Mouse (Mus musculus): ENCODE results near the gene Smim23. TPM values are rescaled to one million over a fixed set of nuclear protein-coding genes. Genes with fewer than 3 reads are reported as not detected.
A peak's percentile ranks its signal among the peaks of the same experiment; 100 is the strongest.

Smim23 gene
- polyA plus RNA-seq, 1 experiment from 2014 or later: not detected

DNA sequence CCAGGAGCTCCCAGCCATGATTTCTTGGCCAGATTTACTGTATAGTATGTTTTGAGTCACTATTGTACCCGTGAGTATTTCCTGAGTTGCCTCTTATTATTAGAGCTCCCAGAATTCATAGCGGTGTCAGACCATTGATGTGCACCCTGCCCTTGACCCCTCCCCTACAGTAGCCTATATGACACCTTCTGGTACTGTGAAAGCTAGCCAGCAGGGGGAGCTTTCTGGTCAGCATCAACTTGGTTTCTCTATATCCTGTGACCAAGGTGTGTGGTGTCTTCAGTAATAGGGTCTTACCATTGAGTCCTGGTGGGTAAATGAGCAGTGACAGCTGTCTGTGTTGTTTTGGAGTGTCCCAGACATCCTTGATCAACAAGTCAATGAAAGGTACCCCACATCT lies 18.4 kb downstream of the Smim23 start:
- 17% methylated on average over 2 of the region's 2 CpGs for WGBS
- no peak for ATAC-seq (ENCODE audit: low FRiP score, low read depth)
- Histone ChIP-seq H3K4me3 (no peak overlapping the region), H3K4me2 (no peak overlapping the region), H3K4me1 (replicated peaks) (peaks cover 7% of the 10 kb centered on the region), H3K9ac (no peak overlapping the region), H3K9me3 (no peaks in the 10 kb centered on the region), H3K27ac (replicated peaks) (no peak overlapping the region), H3K27me3 (no peaks in the 10 kb centered on the region), H3K36me3 (no peaks in the 10 kb centered on the region)

- Histone ChIP-seq H3K4me1 (replicated peaks) (peaks cover 12% of the 10 kb centered on the region), H3K27ac (replicated peaks) (no peak overlapping the region), H3K36me3 (no peaks in the 10 kb centered on the region), H3K4me2 (no peak overlapping the region), H3K9ac (no peak overlapping the region), H3K27me3 (no peaks in the 10 kb centered on the region), H3K4me3 (no peak overlapping the region), H3K9me3 (no peaks in the 10 kb centered on the region)
- no peak for ATAC-seq (ENCODE audit: low FRiP score, low read depth)
- 57% methylated on average over 4 of the region's 4 CpGs for WGBS
These were observed 20.7 kb downstream of the Smim23 start for GRCm38 (mm10) chr11:32803658-32804057.

DNA sequence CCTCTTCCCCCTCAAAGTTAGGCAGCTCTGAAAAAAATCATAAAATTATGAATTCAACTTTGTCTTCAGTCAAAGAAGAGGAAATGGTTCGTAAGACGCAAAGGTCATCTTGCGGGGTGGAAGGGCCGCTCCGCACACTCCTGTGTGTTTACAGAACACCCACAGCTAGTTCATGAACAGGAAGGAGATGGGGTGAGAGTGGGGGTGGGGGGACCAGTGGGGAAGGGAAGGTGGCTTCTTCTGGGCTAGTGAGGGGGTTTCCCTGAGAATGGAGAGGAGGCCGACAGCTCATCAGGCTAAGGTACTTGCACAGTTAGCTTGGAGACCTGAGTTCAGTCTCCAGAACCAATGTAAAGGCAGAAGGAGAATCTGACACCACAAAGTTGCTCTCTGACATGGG lies 22.7 kb downstream of the Smim23 start:
- Histone ChIP-seq H3K27me3 (no peaks in the 10 kb centered on the region), H3K27ac (replicated peaks) (peak overlapping the region; percentile 23; the same call in 1 of the 2 replicates), H3K4me2 (no peak overlapping the region), H3K4me1 (replicated peaks) (peaks cover 12% of the 10 kb centered on the region), H3K9me3 (no peaks in the 10 kb centered on the region), H3K9ac (no peak overlapping the region), H3K36me3 (no peaks in the 10 kb centered on the region), H3K4me3 (no peak overlapping the region)
- 83% methylated on average over 6 of the region's 6 CpGs for WGBS
- ATAC-seq (ENCODE audit: low FRiP score, low read depth): no peak

DNA sequence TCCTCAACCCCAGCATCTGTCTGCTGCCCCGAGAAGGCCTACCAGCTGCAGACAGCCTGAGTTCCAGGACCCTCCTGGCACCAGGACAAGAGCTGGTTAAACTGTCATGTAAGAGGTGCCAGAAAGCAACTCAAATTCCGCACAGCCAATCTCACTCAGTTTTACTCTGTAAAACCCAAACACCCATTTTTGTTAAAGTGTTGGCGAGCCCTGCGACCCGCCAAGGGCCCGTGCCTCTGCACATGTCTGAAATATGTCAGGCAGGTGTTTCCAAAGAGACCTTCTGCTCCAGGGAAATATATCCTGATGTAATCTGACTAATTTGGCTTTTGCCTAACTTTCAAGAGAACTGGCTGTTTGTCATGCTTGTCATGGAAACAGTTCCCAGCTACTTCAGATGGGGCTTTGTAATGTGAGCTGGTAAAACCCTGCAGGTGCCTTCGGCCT lies 23.5 kb downstream of the Smim23 start:
- H3K4me2 ChIP-seq: no peak overlapping the region
- H3K36me3 ChIP-seq: no peaks in the 10 kb centered on the region
- H3K9me3 ChIP-seq: no peaks in the 10 kb centered on the region
- H3K27me3 ChIP-seq: no peaks in the 10 kb centered on the region
- peak; percentile 52; the same call in 1 of the 2 replicates for ATAC-seq (ENCODE audit: low FRiP score, low read depth)
- H3K27ac ChIP-seq (replicated peaks): no peak overlapping the region; the same call in 1 of the 2 replicates
- H3K4me1 ChIP-seq (replicated peaks): peaks cover 12% of the 10 kb centered on the region
- H3K4me3 ChIP-seq: no peak overlapping the region
- no peak overlapping the region for H3K9ac ChIP-seq
- 61% methylated on average over 7 of the region's 7 CpGs for WGBS

- ATAC-seq (ENCODE audit: low FRiP score, low read depth): no peak
- no peaks in the 10 kb centered on the region for H3K36me3 ChIP-seq
- H3K4me3 ChIP-seq: no peak overlapping the region
- no peak overlapping the region for H3K9ac ChIP-seq
- no peak overlapping the region for H3K27ac ChIP-seq (replicated peaks)
- no peaks in the 10 kb centered on the region for H3K9me3 ChIP-seq
- 48% methylated on average over 4 of the region's 4 CpGs for WGBS
- peaks cover 12% of the 10 kb centered on the region for H3K4me1 ChIP-seq (replicated peaks)
- no peak overlapping the region for H3K4me2 ChIP-seq
- H3K27me3 ChIP-seq: no peaks in the 10 kb centered on the region
These were observed 26.0 kb downstream of the Smim23 start for GRCm38 (mm10) chr11:32798445-32798844.

DNA sequence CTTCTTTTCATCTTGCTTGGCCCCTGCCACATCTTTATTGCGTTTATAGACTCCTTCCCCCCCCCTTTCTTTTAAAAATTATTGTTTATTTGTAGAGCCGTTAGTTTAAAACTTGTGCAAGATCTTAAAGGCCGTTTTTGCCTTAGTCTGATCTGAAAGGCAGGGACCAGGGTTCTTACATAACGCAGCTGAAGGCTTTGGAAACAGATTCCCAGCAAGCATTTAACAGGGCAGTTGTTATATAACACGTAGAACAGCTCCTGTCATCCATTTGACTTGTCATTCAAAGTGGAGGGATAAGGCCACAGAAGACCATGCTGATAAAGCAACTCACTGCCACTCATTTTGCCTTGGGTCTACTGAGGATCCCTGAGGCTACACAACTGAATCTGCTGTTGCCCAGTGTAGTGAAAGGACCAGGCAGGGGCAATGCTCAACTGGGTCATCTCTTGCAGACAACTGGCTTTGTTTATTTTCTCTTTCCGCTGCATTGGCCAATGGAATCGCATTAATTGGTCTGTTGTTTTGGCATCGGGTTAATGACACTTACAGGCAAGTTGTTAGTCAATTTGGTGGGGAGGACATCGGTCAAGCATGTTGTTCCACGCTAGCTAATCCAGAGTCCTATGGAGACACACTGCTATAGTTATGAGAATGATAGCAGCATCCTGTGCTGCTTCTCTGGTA lies 29.5 kb downstream of the Smim23 start:
- Histone ChIP-seq H3K9me3 (no peaks in the 10 kb centered on the region), H3K27me3 (no peaks in the 10 kb centered on the region), H3K4me1 (replicated peaks) (no peaks in the 10 kb centered on the region), H3K9ac (no peak overlapping the region), H3K4me3 (no peak overlapping the region), H3K4me2 (no peak overlapping the region), H3K36me3 (no peaks in the 10 kb centered on the region), H3K27ac (replicated peaks) (no peak overlapping the region)
- ATAC-seq (ENCODE audit: low FRiP score, low read depth): no peak
- WGBS: 73% methylated on average over 10 of the region's 10 CpGs

DNA sequence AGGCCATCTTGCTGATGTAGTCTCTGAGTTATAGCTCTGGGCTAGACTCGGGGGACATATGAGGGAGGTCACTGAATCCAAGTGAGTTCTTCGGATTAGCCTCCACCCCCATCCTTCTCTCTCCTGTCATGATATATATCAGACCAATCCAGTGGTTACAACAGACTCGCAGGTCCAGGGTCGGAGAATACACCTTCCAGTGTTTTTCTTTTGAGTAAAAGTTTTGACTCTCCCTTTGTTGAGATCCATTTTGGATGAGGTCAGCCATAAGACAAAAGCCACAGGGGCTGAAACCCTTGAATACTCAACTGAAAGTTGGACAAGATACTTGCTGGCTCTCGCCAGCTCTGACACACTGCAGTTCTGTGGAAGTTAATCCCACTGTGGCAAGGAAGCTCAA lies 38.2 kb downstream of the Smim23 start:
- no peak for ATAC-seq (ENCODE audit: low FRiP score, low read depth)
- Histone ChIP-seq H3K36me3 (no peaks in the 10 kb centered on the region), H3K4me3 (no peak overlapping the region), H3K9ac (no peak overlapping the region), H3K27me3 (no peaks in the 10 kb centered on the region), H3K9me3 (no peaks in the 10 kb centered on the region), H3K27ac (replicated peaks) (no peak overlapping the region), H3K4me2 (no peak overlapping the region), H3K4me1 (replicated peaks) (0 out of 2 replicates have a peak, but pooled peaks cover 4% of the 10 kb centered on the region)
- 94% methylated on average over 5 of the region's 5 CpGs for WGBS

DNA sequence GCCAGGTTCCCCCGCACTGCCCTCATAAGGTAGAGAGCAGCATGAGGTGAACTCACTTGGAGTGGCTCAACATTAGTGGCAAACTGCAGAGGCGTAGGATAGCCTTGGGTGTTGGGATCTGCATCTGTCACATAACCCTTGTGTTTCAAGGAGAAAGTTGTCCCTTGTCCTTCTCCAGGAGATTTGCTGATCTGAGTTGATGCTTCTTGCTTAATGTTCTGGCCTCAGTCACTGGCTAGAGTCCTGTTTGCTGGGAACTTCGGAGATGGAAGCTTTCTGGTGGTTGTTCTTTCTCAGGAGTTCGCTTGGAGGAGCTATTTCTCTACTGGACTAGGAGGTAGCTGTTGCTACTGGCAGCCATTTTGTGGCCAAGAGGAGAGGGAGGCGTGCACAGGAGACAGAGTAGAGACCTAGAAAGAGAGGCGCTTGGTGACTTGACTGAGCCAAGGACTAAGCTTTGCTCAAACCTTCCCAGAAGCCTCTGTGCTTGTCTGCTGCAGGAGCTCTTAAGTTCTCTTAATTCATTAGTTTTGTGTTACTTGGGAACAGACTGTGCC lies 38.7 kb downstream of the Smim23 start:
- Histone ChIP-seq H3K4me2 (no peak overlapping the region), H3K4me1 (replicated peaks) (0 out of 2 replicates have a peak, but pooled peaks cover 8% of the 10 kb centered on the region), H3K9ac (no peak overlapping the region), H3K27me3 (no peaks in the 10 kb centered on the region), H3K27ac (replicated peaks) (no peak overlapping the region), H3K36me3 (no peaks in the 10 kb centered on the region), H3K4me3 (no peak overlapping the region), H3K9me3 (no peaks in the 10 kb centered on the region)
- whole genome bisulfite sequencing: 88% methylated on average over 6 of the region's 6 CpGs
- ATAC-seq (ENCODE audit: low FRiP score, low read depth): no peak

DNA sequence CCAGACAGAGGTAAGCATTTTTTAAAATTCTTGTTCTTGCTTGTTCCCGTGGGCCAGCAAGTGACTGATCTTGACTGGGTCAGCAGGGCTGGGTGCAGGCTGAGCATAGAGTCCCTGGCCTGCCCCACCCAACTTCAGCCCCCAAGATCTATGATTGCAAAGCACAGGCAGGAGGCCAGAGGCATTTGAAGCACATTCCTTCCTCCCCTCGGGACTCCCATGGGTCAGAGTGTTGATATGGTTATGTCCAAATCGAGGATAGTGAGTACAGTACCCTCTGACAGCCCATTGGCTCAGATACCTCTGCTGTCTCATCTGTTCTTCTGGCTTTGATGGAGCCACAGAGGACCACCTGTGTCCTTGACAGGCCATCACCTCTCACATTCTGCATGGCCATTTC lies 41.7 kb downstream of the Smim23 start:
- H3K36me3 ChIP-seq: no peaks in the 10 kb centered on the region
- no peak for ATAC-seq (ENCODE audit: low FRiP score, low read depth)
- H3K4me1 ChIP-seq (replicated peaks): 0 out of 2 replicates have a peak, but pooled peaks cover 8% of the 10 kb centered on the region
- H3K27me3 ChIP-seq: no peaks in the 10 kb centered on the region
- no peak overlapping the region for H3K4me2 ChIP-seq
- H3K9ac ChIP-seq: no peak overlapping the region
- H3K4me3 ChIP-seq: no peak overlapping the region
- 76% methylated on average over 3 of the region's 3 CpGs for WGBS
- H3K27ac ChIP-seq (replicated peaks): peak overlapping the region; percentile 40; the same call in 1 of the 2 replicates
- no peaks in the 10 kb centered on the region for H3K9me3 ChIP-seq

GRCm38 (mm10) chr11:32781633-32782404 lies 42.6 kb downstream of the Smim23 start:
- ATAC-seq (ENCODE audit: low FRiP score, low read depth): peak; percentile 83
- H3K9me3 ChIP-seq: no peaks in the 10 kb centered on the region
- H3K4me1 ChIP-seq (replicated peaks): 0 out of 2 replicates have a peak, but pooled peaks cover 8% of the 10 kb centered on the region
- H3K27me3 ChIP-seq: no peaks in the 10 kb centered on the region
- H3K9ac ChIP-seq: no peak overlapping the region
- no peaks in the 10 kb centered on the region for H3K36me3 ChIP-seq
- H3K4me2 ChIP-seq: no peak overlapping the region
- H3K4me3 ChIP-seq: no peak overlapping the region
- peak overlapping the region; percentile 40; the same call in 1 of the 2 replicates for H3K27ac ChIP-seq (replicated peaks)
- WGBS: 54% methylated on average over 2 of the region's 2 CpGs

- peak; percentile 81 for ATAC-seq (ENCODE audit: low FRiP score, low read depth)
- Histone ChIP-seq H3K36me3 (no peaks in the 10 kb centered on the region), H3K4me2 (no peak overlapping the region), H3K27ac (replicated peaks) (peak overlapping the region; percentile 48), H3K4me1 (replicated peaks) (0 out of 2 replicates have a peak, but pooled peaks cover 8% of the 10 kb centered on the region), H3K4me3 (no peak overlapping the region), H3K9ac (no peak overlapping the region), H3K27me3 (no peaks in the 10 kb centered on the region), H3K9me3 (no peaks in the 10 kb centered on the region)
- WGBS: 24% methylated on average over 11 of the region's 11 CpGs
These were observed 43.5 kb downstream of the Smim23 start for GRCm38 (mm10) chr11:32780747-32781536.

All from hindbrain, embryonic 15.5 days (tissue).